Mouse (Mus musculus) lung, postnatal 0 days (tissue): Measurements from ENCODE around the gene Spast. TPM values are rescaled to one million over a fixed set of nuclear protein-coding genes. Genes with fewer than 3 reads are reported as not detected.

Experiments
- ATAC-seq: fragments of 200-750 bp; cut with Nextera tagmentation; 2 replicates; pipeline ENCODE4 v1.8.0; 2017; ENCODE audit warnings: moderate library complexity
- DNase-seq: peaks from one replicate; pipeline ENCODE4 v3.0.0-alpha.2; 2016; ENCODE audit warnings: low spot score
- H3K27ac ChIP-seq: fragments of 300-500 bp; sonication (generic); 2 replicates; pipeline ENCODE4 v1.5.1; 2014; ENCODE audit warnings: antibody characterized with exemption, mild to moderate bottlenecking, low read length, mixed read lengths
- H3K27me3 ChIP-seq: fragments of 300-500 bp; sonication (generic); replicated peaks from 2 replicates; pipeline ENCODE4 v1.6.1; 2014; ENCODE audit warnings: low read length, mixed read lengths; ENCODE audit not compliant: insufficient read depth
- H3K36me3 ChIP-seq: fragments of 300-500 bp; sonication (generic); 2 replicates; pipeline ENCODE4 v1.6.1; 2014; ENCODE audit warnings: low read length, mixed read lengths; ENCODE audit not compliant: insufficient read depth
- H3K4me1 ChIP-seq: fragments of 300-500 bp; sonication (generic); 2 replicates; pipeline ENCODE4 v1.6.1; 2014; ENCODE audit warnings: antibody characterized with exemption, low read depth, low read length, mixed read lengths; ENCODE audit not compliant: insufficient read depth
- H3K4me2 ChIP-seq: fragments of 300-500 bp; sonication (generic); replicated peaks from 2 replicates; pipeline ENCODE4 v1.6.1; 2014; ENCODE audit warnings: low read depth, mild to moderate bottlenecking, low read length, moderate library complexity, mixed read lengths
- H3K4me3 ChIP-seq: fragments of 300-500 bp; sonication (generic); 2 replicates; pipeline ENCODE4 v1.5.1; 2014; ENCODE audit warnings: low read depth, low read length
- H3K9ac ChIP-seq: fragments of 300-500 bp; sonication (generic); replicated peaks from 2 replicates; pipeline ENCODE4 v1.6.1; 2014; ENCODE audit warnings: low read depth, mild to moderate bottlenecking
- H3K9me3 ChIP-seq: fragments of 300-500 bp; sonication (generic); 2 replicates; pipeline ENCODE4 v1.6.1; 2016; ENCODE audit warnings: low read length, mixed read lengths
- CTCF ChIP-seq: IDR thresholded peaks from 2 replicates; pipeline ENCODE4 v1.5.1; 2016; ENCODE audit warnings: antibody characterized with exemption, mild to moderate bottlenecking
- EP300 ChIP-seq: IDR thresholded peaks from 2 replicates; pipeline ENCODE4 v1.6.1; 2016; ENCODE audit warnings: antibody characterized with exemption, mild to moderate bottlenecking, control low read depth
- WGBS: fragments of 180-500 bp; shearing (Covaris S2); extraction: QIAGEN DNeasy Blood & Tissue Kit; methylation state at CpG from one replicate; pipeline ENCODE4 v1.1.7; 2014; 5-methylcytosine and 5-hydroxymethylcytosine counted together
- polyA plus RNA-seq: library from polyadenylated mRNA; unstranded; fragments of >200 nt; fragmentation: Nextera tagmentation; extraction: Ambion mirVana; gene quantifications from 2 replicates; pipeline ENCODE4 v1.2.1, GENCODE M21; 2015

Gene Spast
- polyA plus RNA-seq, 1 experiment from 2014 or later, result 10.1 TPM

GRCm38 (mm10) chr17:74395383-74396065 lies 56.7 kb downstream of the Spast start, which contains the start of gene Slc30a6:
TSS of gene Slc30a6 (plus strand) at chr17:74395608.
- DNase-seq (peak; percentile 99), ATAC-seq (peak; percentile 100)
- Histone ChIP-seq H3K4me2 (peak within 1 kb of the TSS; percentile 74), H3K4me3 (peak within 1 kb of the TSS; percentile 88), H3K36me3 (no peaks in the 10 kb centered on the region), H3K4me1 (no peaks in the 10 kb centered on the region), H3K27ac (peak within 1 kb of the TSS; percentile 94), H3K27me3 (no peaks in the 10 kb centered on the region), H3K9me3 (no peaks in the 10 kb centered on the region), H3K9ac (peak within 1 kb of the TSS; percentile 95)
- TF ChIP-seq CTCF (no peak), EP300 (no peak)
- WGBS, result under 1% methylated on average over 40 of the region's 41 CpGs

- Histone ChIP-seq H3K4me1 (no peaks in the 10 kb centered on the region), H3K9me3 (no peaks in the 10 kb centered on the region), H3K4me3 (no peak overlapping the region), H3K4me2 (no peak overlapping the region), H3K27me3 (no peaks in the 10 kb centered on the region), H3K27ac (no peak overlapping the region), H3K9ac (no peak overlapping the region), H3K36me3 (no peaks in the 10 kb centered on the region)
- 63% methylated on average over 4 of the region's 4 CpGs for WGBS
- TF ChIP-seq EP300, result no peak
- no peak for TF ChIP-seq CTCF
- DNase-seq (no peak), ATAC-seq (no peak)
Observed at GRCm38 (mm10) chr17:74396766-74397165, 58.0 kb downstream of the Spast start.

GRCm38 (mm10) chr17:74397173-74397572 lies 58.4 kb downstream of the Spast start:
- Histone ChIP-seq H3K4me3 (no peak overlapping the region), H3K9ac (no peak overlapping the region), H3K4me2 (no peak overlapping the region), H3K36me3 (no peaks in the 10 kb centered on the region), H3K4me1 (no peaks in the 10 kb centered on the region), H3K27me3 (no peaks in the 10 kb centered on the region), H3K9me3 (no peaks in the 10 kb centered on the region), H3K27ac (no peak overlapping the region)
- ATAC-seq, result no peak
- 58% methylated on average over 2 of the region's 2 CpGs for WGBS
- TF ChIP-seq CTCF (no peak), EP300 (no peak)
- DNase-seq, result no peak

- Histone ChIP-seq H3K36me3 (peaks cover 22% of the 10 kb centered on the region), H3K4me2 (no peak overlapping the region), H3K4me1 (no peaks in the 10 kb centered on the region), H3K9ac (no peak overlapping the region), H3K27me3 (no peaks in the 10 kb centered on the region), H3K9me3 (no peaks in the 10 kb centered on the region), H3K4me3 (no peak overlapping the region), H3K27ac (no peak overlapping the region)
- no peak for DNase-seq
- TF ChIP-seq EP300 (no peak), CTCF (no peak)
- ATAC-seq, result no peak
- WGBS, result 89% methylated on average over 12 of the region's 12 CpGs
Observed at GRCm38 (mm10) chr17:74402486-74403222, 63.9 kb downstream of the Spast start.

- H3K4me3 ChIP-seq, result no peak overlapping the region
- H3K9ac ChIP-seq, result no peak overlapping the region
- WGBS, result 82% methylated on average over 8 of the region's 8 CpGs
- peaks cover 35% of the 10 kb centered on the region for H3K36me3 ChIP-seq
- TF ChIP-seq CTCF, result no peak
- no peak for TF ChIP-seq EP300
- ATAC-seq (no peak), DNase-seq (no peak)
- no peaks in the 10 kb centered on the region for H3K4me1 ChIP-seq
- H3K27me3 ChIP-seq, result no peaks in the 10 kb centered on the region
- no peak overlapping the region for H3K4me2 ChIP-seq
- no peaks in the 10 kb centered on the region for H3K9me3 ChIP-seq
- no peak overlapping the region for H3K27ac ChIP-seq
Observed at GRCm38 (mm10) chr17:74406487-74406886, 67.7 kb downstream of the Spast start.

DNA sequence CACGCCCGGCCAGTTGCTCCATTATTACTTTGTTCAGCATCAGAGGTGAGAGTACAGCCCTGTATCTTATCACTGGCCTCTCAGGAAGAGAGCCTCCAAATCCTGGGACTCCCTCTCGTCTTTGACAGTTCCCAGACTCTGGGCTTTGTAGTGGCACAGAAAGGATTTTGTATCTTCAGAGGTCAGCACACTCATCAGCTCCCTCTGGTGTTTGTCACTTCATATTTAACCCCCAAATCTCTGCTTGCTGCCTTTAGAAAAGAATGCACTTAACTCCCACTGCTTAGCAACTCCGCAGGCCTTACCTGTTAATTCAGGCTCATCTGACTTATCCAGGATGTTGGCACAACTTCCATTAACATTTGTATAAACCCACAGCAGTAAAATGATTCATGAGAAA lies 70.9 kb downstream of the Spast start:
- H3K36me3 ChIP-seq, result peaks cover 32% of the 10 kb centered on the region
- no peak overlapping the region for H3K27ac ChIP-seq
- H3K9me3 ChIP-seq, result no peaks in the 10 kb centered on the region
- WGBS, result 69% methylated on average over 4 of the region's 4 CpGs
- no peak overlapping the region for H3K4me2 ChIP-seq
- TF ChIP-seq CTCF (peak; percentile 47), EP300 (no peak)
- no peaks in the 10 kb centered on the region for H3K27me3 ChIP-seq
- no peak overlapping the region for H3K4me3 ChIP-seq
- H3K9ac ChIP-seq, result no peak overlapping the region
- no peak for DNase-seq
- no peaks in the 10 kb centered on the region for H3K4me1 ChIP-seq
- ATAC-seq, result no peak
